Comparison of ENCODE assay signal across 11 mouse cellular contexts in genomic region chr8:10964511-10965099, GRCm38 (mm10). TPM values are rescaled to one million over a fixed set of nuclear protein-coding genes. Genes with fewer than 3 reads are reported as not detected.
DNase-seq lines count a peak whose midpoint lies in the region; ATAC-seq and TF ChIP-seq lines count a peak whose summit lies in the region.
"Had no signal": no experiment of that assay in that cellular context is flagged by ENCODE, and none has a peak within 500 bp of the region (broad histone marks: within the 10 kb centered on the region; RNA-seq: fewer than 3 reads in every experiment).

No protein-coding gene starts in this region.

- POLR2A ChIA-PET in Patski (lab: Charles Lee) = interaction anchor here (0.9 to 1.6 kb wide), 3 partner anchors 9 to 121 kb away, joined by 3 to 5 read pairs (median 3); no protein-coding TSS in a partner anchor

- H3K27ac ChIP-seq in kidney, embryonic 16.5 days (ENCODE audit: low read length) = peak overlapping the region; percentile 69; the same call in 1 of the 2 replicates
- H3K27ac ChIP-seq in liver, embryonic 13.5 days = peak overlapping the region; percentile 51
- H3K27ac ChIP-seq in forebrain, embryonic 12.5 days = no peak overlapping the region
- H3K27ac ChIP-seq: limb, embryonic 15.5 days; neural tube, embryonic 12.5 days had no signal

- H3K9ac ChIP-seq in kidney, embryonic 16.5 days (replicated peaks; ENCODE audit: low read length) = no peak overlapping the region; the same call in 1 of the 2 replicates
- no peak overlapping the region for H3K9ac ChIP-seq in liver, embryonic 13.5 days
- no peak overlapping the region for H3K9ac ChIP-seq in forebrain, embryonic 12.5 days
- H3K9ac ChIP-seq: limb, embryonic 15.5 days; neural tube, embryonic 12.5 days had no signal

- no peak for ATAC-seq in kidney, embryonic 16.5 days (ENCODE audit: low FRiP score, low TSS enrichment)
- ATAC-seq in Patski = peak; percentile 20
- ATAC-seq in liver, embryonic 13.5 days (ENCODE audit: low read depth) = no peak
- no peak for ATAC-seq in forebrain, embryonic 12.5 days (ENCODE audit: low FRiP score)

- DNase-seq in cerebellum, postnatal 10 days = peak; percentile 44 to 48
- DNase-seq in cerebellum, adult 9-11 months = no peak
- DNase-seq in kidney, adult 18-20 months = no peak
- DNase-seq in Patski (ENCODE audit: low read depth, low spot score) = no peak
- DNase-seq in liver, embryonic 13.5 days = no peak
- no peak for DNase-seq in embryo, embryonic 9.5 days (ENCODE audit: extremely low spot score)
- DNase-seq: B cell, adult 2 months had no signal

- CTCF ChIA-PET in Patski (lab: Charles Lee) = interaction anchor here (1.0 to 1.5 kb wide), 3 partner anchors 11 to 12 kb away, joined by 3 to 5 read pairs (median 3); no protein-coding TSS in a partner anchor

- peaks cover 77% of the 10 kb centered on the region for H3K4me1 ChIP-seq in kidney, embryonic 16.5 days (ENCODE audit: insufficient read depth, low read length)
- H3K4me1 ChIP-seq in liver, embryonic 13.5 days (replicated peaks) = peaks cover 50% of the 10 kb centered on the region
- H3K4me1 ChIP-seq in forebrain, embryonic 12.5 days = peaks cover 54% of the 10 kb centered on the region

- in situ Hi-C loops in Patski (cut with MboI; ENCODE audit: low pct_unique_long_range_greater_than_20kb) = loop anchor here (5.0 kb wide), 1 partner anchor 43 kb away; the partner anchor contains the start of gene Irs2

- no peaks in the 10 kb centered on the region for H3K36me3 ChIP-seq in kidney, embryonic 16.5 days (ENCODE audit: insufficient read depth, low read length)
- H3K36me3 ChIP-seq in liver, embryonic 13.5 days = no peaks in the 10 kb centered on the region
- no peaks in the 10 kb centered on the region for H3K36me3 ChIP-seq in forebrain, embryonic 12.5 days (replicated peaks)
- H3K36me3 ChIP-seq: limb, embryonic 15.5 days; neural tube, embryonic 12.5 days had no signal

- 39% methylated on average over 10 of the region's 10 CpGs for WGBS in kidney, embryonic 16.5 days
- 35% methylated on average over 10 of the region's 10 CpGs for WGBS in liver, embryonic 13.5 days (ENCODE audit: insufficient replicate concordance)
- WGBS in forebrain, embryonic 12.5 days = 66% methylated on average over 10 of the region's 10 CpGs

- H3K9me3 ChIP-seq in kidney, embryonic 16.5 days (ENCODE audit: low read length) = no peaks in the 10 kb centered on the region
- no peaks in the 10 kb centered on the region for H3K9me3 ChIP-seq in liver, embryonic 13.5 days (replicated peaks)
- H3K9me3 ChIP-seq in forebrain, embryonic 12.5 days = no peaks in the 10 kb centered on the region
- H3K9me3 ChIP-seq: limb, embryonic 15.5 days; neural tube, embryonic 12.5 days had no signal

- H3K4me3 ChIP-seq in kidney, embryonic 16.5 days (ENCODE audit: low read length) = no peak overlapping the region
- no peak overlapping the region for H3K4me3 ChIP-seq in liver, embryonic 13.5 days (replicated peaks)
- H3K4me3 ChIP-seq in forebrain, embryonic 12.5 days (replicated peaks) = no peak overlapping the region
- H3K4me3 ChIP-seq: limb, embryonic 15.5 days; neural tube, embryonic 12.5 days had no signal

- no peak for TF ChIP-seq CTCF in Patski (IDR thresholded peaks at IDR 0.05)

- H3K27me3 ChIP-seq in kidney, embryonic 16.5 days (ENCODE audit: insufficient read depth, low read length) = no peaks in the 10 kb centered on the region
- no peaks in the 10 kb centered on the region for H3K27me3 ChIP-seq in Patski
- peaks cover 60% of the 10 kb centered on the region for H3K27me3 ChIP-seq in liver, embryonic 13.5 days
- peaks cover 19% of the 10 kb centered on the region; the same call in 1 of the 2 replicates for H3K27me3 ChIP-seq in forebrain, embryonic 12.5 days
- H3K27me3 ChIP-seq: limb, embryonic 15.5 days; neural tube, embryonic 12.5 days had no signal

- H3K4me2 ChIP-seq in kidney, embryonic 16.5 days (replicated peaks; ENCODE audit: low read depth, low read length) = no peak overlapping the region
- 0 out of 2 replicates have a peak overlapping the region, but pooled peaks have one; percentile 33 for H3K4me2 ChIP-seq in liver, embryonic 13.5 days
- H3K4me2 ChIP-seq in forebrain, embryonic 12.5 days = no peak overlapping the region
- H3K4me2 ChIP-seq: limb, embryonic 15.5 days; neural tube, embryonic 12.5 days had no signal

RNA-seq across cellular contexts. Expression of gene Irs2, which starts 43.7 kb away (rescaled TPM):
- 4.1 and 4.8 TPM in 2 replicates for polyA plus RNA-seq in kidney, embryonic 16.5 days (2015; fragmentation: Nextera tagmentation; extraction: Ambion mirVana)
- polyA plus RNA-seq in Patski (2021) = 37.8 TPM
- polyA plus RNA-seq in liver, embryonic 13.5 days (2015; fragmentation: Nextera tagmentation; extraction: Ambion mirVana) = 2.9 and 3.4 TPM in 2 replicates
- polyA plus RNA-seq in forebrain, embryonic 12.5 days (2016; fragmentation: Nextera tagmentation; extraction: Ambion mirVana) = 5.0 and 6.5 TPM in 2 replicates

Comparison
In these comparisons a context has a peak if more than half of its experiments do, and no peak if none do; other contexts are left out.
1. DNase-seq: peak in cerebellum, postnatal 10 days (2 of 2); none in cerebellum, adult 9-11 months (single experiment), kidney, adult 18-20 months (single experiment), Patski (single experiment), liver, embryonic 13.5 days (single experiment) and embryo, embryonic 9.5 days (single experiment).